Mouse (Mus musculus): Measurements from ENCODE around the gene Teddm3. TPM values are rescaled to one million over a fixed set of nuclear protein-coding genes. Genes with fewer than 3 reads are reported as not detected.
A peak's percentile ranks its signal among the peaks of the same experiment; 100 is the strongest.
"Not testable (repeated sequence)": the region's sequence is repeated elsewhere in the genome, so short reads cannot be mapped to it uniquely, and the experiment has no call there.

The Teddm3 gene
- polyA plus RNA-seq (2017; shearing (Covaris generic)), result under 1 TPM in 1 of 2 experiments, not detected in 1; 0.82 TPM

GRCm38 (mm10) chr16:21153900-21154299, at the start of gene Teddm3:
Gene Teddm3 (minus strand): TSS chr16:21154000.
- not testable (repeated sequence) for ATAC-seq

- ATAC-seq, result no peak
These were observed 48.9 kb upstream of the Teddm3 start for GRCm38 (mm10) chr16:21202731-21203130.

- ATAC-seq, result no peak
These were observed 45.6 kb upstream of the Teddm3 start for GRCm38 (mm10) chr16:21199426-21199825.

- no peak for ATAC-seq
These were observed 44.7 kb upstream of the Teddm3 start for GRCm38 (mm10) chr16:21198529-21198928.

GRCm38 (mm10) chr16:21198006-21198405, 44.2 kb upstream of the Teddm3 start:
- no peak for ATAC-seq

- no peak for ATAC-seq
These were observed 43.7 kb upstream of the Teddm3 start for GRCm38 (mm10) chr16:21197542-21197941.

- no peak for ATAC-seq
These were observed 42.8 kb upstream of the Teddm3 start for GRCm38 (mm10) chr16:21196576-21196975.

- ATAC-seq, result no peak
These were observed 41.6 kb upstream of the Teddm3 start for GRCm38 (mm10) chr16:21195260-21195866.

GRCm38 (mm10) chr16:21194182-21194581, 40.4 kb upstream of the Teddm3 start:
- no peak for ATAC-seq

GRCm38 (mm10) chr16:21192509-21193354, 38.9 kb upstream of the Teddm3 start:
- ATAC-seq, result no peak

- no peak for ATAC-seq
These were observed 37.8 kb upstream of the Teddm3 start for GRCm38 (mm10) chr16:21191569-21191968.

GRCm38 (mm10) chr16:21188345-21188744, 34.5 kb upstream of the Teddm3 start:
- no peak for ATAC-seq

- no peak for ATAC-seq
These were observed 33.8 kb upstream of the Teddm3 start for GRCm38 (mm10) chr16:21187568-21187967.

- ATAC-seq, result no peak
These were observed 30.9 kb upstream of the Teddm3 start for GRCm38 (mm10) chr16:21184697-21185096.

- ATAC-seq, result no peak
These were observed 28.3 kb upstream of the Teddm3 start for GRCm38 (mm10) chr16:21182108-21182507.

GRCm38 (mm10) chr16:21175236-21175635, 21.4 kb upstream of the Teddm3 start:
- no peak for ATAC-seq

GRCm38 (mm10) chr16:21168730-21169129, 14.9 kb upstream of the Teddm3 start:
- no peak for ATAC-seq

- ATAC-seq, result peak; percentile 96
These were observed 11.8 kb upstream of the Teddm3 start for GRCm38 (mm10) chr16:21165343-21166220.

GRCm38 (mm10) chr16:21163423-21163822, 9.6 kb upstream of the Teddm3 start:
- ATAC-seq, result not testable (repeated sequence)

- ATAC-seq, result not testable (repeated sequence)
These were observed 5.4 kb upstream of the Teddm3 start for GRCm38 (mm10) chr16:21159226-21159625.

- ATAC-seq, result not testable (repeated sequence)
These were observed 2.5 kb upstream of the Teddm3 start for GRCm38 (mm10) chr16:21156261-21156660.

- ATAC-seq, result no peak
These were observed 2.0 kb downstream of the Teddm3 start for GRCm38 (mm10) chr16:21151564-21152361.

Data from activated CD4-positive, CD25-positive, alpha-beta regulatory T cell, adult 4 months (primary cell).